Mouse (Mus musculus): ENCODE measurements at regions not wholly inside any gene's neighbourhood (a gene's known extent, or its start where the extent isn't known, plus 50 kb on each side); places are given as distances from the start of the nearest gene placed in this dataset.

GRCm38 (mm10) chr4:45713046-45713706, 85.6 kb upstream of the Aldh1b1 start:
- DNase-seq (ENCODE audit: low read depth, low spot score), result no peak

- DNase-seq (ENCODE audit: low read depth, low spot score), result peak; percentile 19
Measured at GRCm38 (mm10) chr4:45703997-45704396, 94.8 kb upstream of the Aldh1b1 start.

GRCm38 (mm10) chr4:45699601-45700000, 99.2 kb upstream of the Aldh1b1 start:
- no peak for DNase-seq (ENCODE audit: low read depth, low spot score)

GRCm38 (mm10) chr4:45695239-45695638, 103.6 kb upstream of the Aldh1b1 start:
- no peak for DNase-seq (ENCODE audit: low read depth, low spot score)

GRCm38 (mm10) chr4:45689991-45690916, 108.6 kb upstream of the Aldh1b1 start:
- DNase-seq (ENCODE audit: low read depth, low spot score), result no peak

- no peak for DNase-seq (ENCODE audit: low read depth, low spot score)
Measured at GRCm38 (mm10) chr4:45689572-45689971, 109.2 kb upstream of the Aldh1b1 start.

- no peak for DNase-seq (ENCODE audit: low read depth, low spot score)
Measured at GRCm38 (mm10) chr4:45688233-45688632, 110.6 kb upstream of the Aldh1b1 start.

GRCm38 (mm10) chr4:45685031-45685430, 113.8 kb upstream of the Aldh1b1 start:
- DNase-seq (ENCODE audit: low read depth, low spot score), result no peak

GRCm38 (mm10) chr4:45683205-45683604, 115.6 kb upstream of the Aldh1b1 start:
- no peak for DNase-seq (ENCODE audit: low read depth, low spot score)

- DNase-seq (ENCODE audit: low read depth, low spot score), result no peak
Measured at GRCm38 (mm10) chr4:45682746-45683145, 116.1 kb upstream of the Aldh1b1 start.

GRCm38 (mm10) chr4:45676137-45676536, 122.7 kb upstream of the Aldh1b1 start:
- peak; percentile 29 for DNase-seq (ENCODE audit: low read depth, low spot score)

GRCm38 (mm10) chr4:45674291-45674690, 124.5 kb upstream of the Aldh1b1 start:
- no peak for DNase-seq (ENCODE audit: low read depth, low spot score)

- DNase-seq (ENCODE audit: low read depth, low spot score), result no peak
Measured at GRCm38 (mm10) chr4:45673081-45673819, 125.6 kb upstream of the Aldh1b1 start.

- DNase-seq (ENCODE audit: low read depth, low spot score), result no peak
Measured at GRCm38 (mm10) chr4:45672262-45673076, 126.4 kb upstream of the Aldh1b1 start.

GRCm38 (mm10) chr4:45664372-45664771, 132.1 kb upstream of the Shb start:
- no peak for DNase-seq (ENCODE audit: low read depth, low spot score)

GRCm38 (mm10) chr4:45657350-45657978, 125.2 kb upstream of the Shb start:
- no peak for DNase-seq (ENCODE audit: low read depth, low spot score)

- no peak for DNase-seq (ENCODE audit: low read depth, low spot score)
Measured at GRCm38 (mm10) chr4:45655780-45656179, 123.5 kb upstream of the Shb start.

GRCm38 (mm10) chr4:45654804-45655155, 122.5 kb upstream of the Shb start:
- DNase-seq (ENCODE audit: low read depth, low spot score), result no peak

- DNase-seq (ENCODE audit: low read depth, low spot score), result peak; percentile 92
Measured at GRCm38 (mm10) chr4:45654019-45654803, 121.9 kb upstream of the Shb start.
